Mouse (Mus musculus): Measurements from ENCODE around the gene Spaca3. TPM values are rescaled to one million over a fixed set of nuclear protein-coding genes. Genes with fewer than 3 reads are reported as not detected.

Spaca3 gene
- total RNA-seq, 2 experiments from 2014 or later = not detected

Other genes starting within 250 kb of the Spaca3 start
- gene Myo1d, start 78.3 kb upstream of the Spaca3 start, total RNA-seq (2015) = 5.6 and 6.2 TPM in 2 replicates
- 3.0 and 4.2 TPM in 2 replicates for gene Myo1d, start 78.3 kb upstream of the Spaca3 start, total RNA-seq (2017)
- 0.16 TPM in 1 of 2 replicates, not detected in the other for gene Tmem98, start 48.2 kb upstream of the Spaca3 start, total RNA-seq (2015)
- 0.22 TPM in 1 of 2 replicates, not detected in the other for gene Tmem98, start 48.2 kb upstream of the Spaca3 start, total RNA-seq (2017)

All from megakaryocyte, adult 5-6 weeks (primary cell).